Mouse (Mus musculus) MEL (cell line): ENCODE measurements around the gene Tyw3.

Experiments
- BHLHE40 ChIP-seq: IDR thresholded peaks from 2 replicates; pipeline ENCODE4 v1.6.1; 2012; ENCODE audit warnings: low read depth, mild to moderate bottlenecking, inconsistent platforms, low read length, improper control_type of control experiment, borderline replicate concordance
- CTCF ChIP-seq, 3 experiments: IDR thresholded peaks in 2 of 3; conservative IDR thresholded peaks in 1 of 3; 2 replicates each; pipeline ENCODE4 v1.5.1; 2011 to 2012; ENCODE audit warnings: low read length in 3 of 3, low read depth in 2 of 3, mild to moderate bottlenecking in 2 of 3, improper control_type of control experiment in 1 of 3, inconsistent platforms in 1 of 3, mixed read lengths in 1 of 3, moderate library complexity in 1 of 3; ENCODE audit not compliant: control insufficient read depth in 1 of 3, insufficient read depth in 1 of 3, poor library complexity in 1 of 3, severe bottlenecking in 1 of 3
- E2F4 ChIP-seq: IDR thresholded peaks from 2 replicates; pipeline ENCODE4 v1.6.1; 2011; ENCODE audit warnings: low read depth, low read length, improper control_type of control experiment, borderline replicate concordance
- EP300 ChIP-seq, 2 experiments: IDR thresholded peaks; 2 replicates each; pipeline ENCODE4 v1.6.1; 2011; ENCODE audit warnings: improper control_type of control experiment in 2 of 2, low read length in 2 of 2, low read depth in 1 of 2, mild to moderate bottlenecking in 1 of 2
- GATA1 ChIP-seq: IDR thresholded peaks from 2 replicates; pipeline ENCODE4 v1.6.1; 2011; ENCODE audit warnings: low read depth, low read length, improper control_type of control experiment
- MAFK ChIP-seq: IDR thresholded peaks from 2 replicates; pipeline ENCODE4 v1.6.1; 2011; ENCODE audit warnings: low read depth, mild to moderate bottlenecking, low read length, improper control_type of control experiment, borderline replicate concordance
- MXI1 ChIP-seq: IDR thresholded peaks from 2 replicates; pipeline ENCODE4 v1.6.1; 2011; ENCODE audit warnings: mild to moderate bottlenecking, low read depth, low read length, improper control_type of control experiment
- MYC ChIP-seq: IDR thresholded peaks from 2 replicates; pipeline ENCODE4 v1.6.1; 2011; ENCODE audit warnings: low read depth, mild to moderate bottlenecking, low read length, improper control_type of control experiment, moderate library complexity
- POLR2A ChIP-seq, 2 experiments: IDR thresholded peaks; 2 replicates each; pipeline ENCODE4 v1.6.1; 2011 to 2012; ENCODE audit warnings: low read length in 2 of 2, mild to moderate bottlenecking in 2 of 2, control low read depth in 1 of 2, improper control_type of control experiment in 1 of 2, low read depth in 1 of 2, moderate library complexity in 1 of 2; ENCODE audit not compliant: control insufficient read depth in 1 of 2, insufficient read depth in 1 of 2, poor library complexity in 1 of 2
- TAL1 ChIP-seq: IDR thresholded peaks from 2 replicates; pipeline ENCODE4 v1.6.1; 2012; ENCODE audit warnings: mild to moderate bottlenecking, inconsistent platforms, low read length, moderate library complexity, mixed read lengths
- ZC3H11A ChIP-seq: IDR thresholded peaks from 2 replicates; pipeline ENCODE4 v1.6.1; 2012; ENCODE audit warnings: low read depth, mild to moderate bottlenecking, inconsistent platforms, low read length, improper control_type of control experiment

- TF ChIP-seq GATA1 (no peak), CTCF (IDR thresholded peaks at IDR 0.05 in 2 of 3, conservative IDR thresholded peaks at IDR 0.05 in 1 of 3; ENCODE audit: control insufficient read depth in 1 of 3, insufficient read depth in 1 of 3, low read depth in 2 of 3, low read length in 3 of 3, poor library complexity in 1 of 3, severe bottlenecking in 1 of 3) (no peak), POLR2A (IDR thresholded peaks at IDR 0.05; ENCODE audit: control insufficient read depth in 1 of 2, insufficient read depth in 1 of 2, low read depth in 1 of 2, low read length in 2 of 2, poor library complexity in 1 of 2) (no peak), ZC3H11A (no peak), EP300 (IDR thresholded peaks at IDR 0.05; ENCODE audit: low read depth in 1 of 2, low read length in 2 of 2) (no peak), MXI1 (no peak), E2F4 (no peak), TAL1 (no peak), BHLHE40 (no peak), MYC (no peak), MAFK (no peak)
Observed at GRCm38 (mm10) chr3:154546234-154546633, 50.7 kb downstream of the Tyw3 start.
